ENCODE assay signal across 9 mouse cellular contexts in the genomic region with DNA sequence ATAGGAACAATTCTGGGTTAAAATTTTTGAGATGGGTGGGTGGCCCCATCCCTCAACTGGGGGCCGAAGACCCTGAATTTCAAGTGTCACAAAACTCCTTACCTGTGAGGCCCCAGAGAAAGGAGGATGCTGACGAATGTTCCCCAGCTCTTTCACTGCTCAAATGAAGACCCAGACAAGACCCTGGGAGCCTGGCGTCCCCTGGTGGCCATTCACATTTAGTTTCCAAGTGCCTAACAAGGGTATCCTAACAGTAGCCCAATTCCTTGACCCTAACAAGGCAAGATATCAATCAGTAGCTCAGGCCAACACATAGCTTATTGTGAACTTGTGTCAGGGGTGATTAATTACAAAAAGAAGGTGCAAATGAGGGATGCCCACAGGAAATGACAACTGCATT.
DNase-seq lines count a peak whose midpoint lies in the region; ATAC-seq and TF ChIP-seq lines count a peak whose summit lies in the region.
"Had no signal": no experiment of that assay in that cellular context is flagged by ENCODE, and none has a peak within 500 bp of the region (broad histone marks: within the 10 kb centered on the region; RNA-seq: fewer than 3 reads in every experiment).

No protein-coding gene starts in this region.

- no peaks in the 10 kb centered on the region for H3K36me3 ChIP-seq in E14TG2a.4 (ENCODE audit: insufficient read depth, low read length)
- H3K36me3 ChIP-seq: embryonic facial prominence, embryonic 13.5 days had no signal

- no peak overlapping the region for H3K4me3 ChIP-seq in E14TG2a.4 (replicated peaks; ENCODE audit: low read length)
- H3K4me3 ChIP-seq: embryonic facial prominence, embryonic 13.5 days had no signal

- H3K4me1 ChIP-seq in E14TG2a.4 (replicated peaks; ENCODE audit: low read depth, low read length) = peaks cover 4% of the 10 kb centered on the region; the same call in 1 of the 2 replicates
- H3K4me1 ChIP-seq: embryonic facial prominence, embryonic 13.5 days had no signal

- TF ChIP-seq CTCF in E14TG2a.4 (conservative IDR thresholded peaks at IDR 0.05; ENCODE audit: low read length) = peak; percentile 90

- DNase-seq in kidney, adult 18-20 months = peak; percentile 12
- DNase-seq in kidney, adult 11 months = no peak
- DNase-seq in adrenal gland, adult 2 months = peak; percentile 14
- DNase-seq in embryo, embryonic 11 days = peak; percentile 63
- DNase-seq in kidney, postnatal 36 days = peak; percentile 9 to 63
- DNase-seq in retina, postnatal 1 day = peak; percentile 60

- ATAC-seq in erythroblast, adult 5-6 weeks (replicated peaks; ENCODE audit: low FRiP score, poor library complexity, severe bottlenecking) = no peak

- peaks cover 14% of the 10 kb centered on the region; the same call in 1 of the 2 replicates for H3K27me3 ChIP-seq in E14TG2a.4 (ENCODE audit: insufficient read depth, low read length)
- H3K27me3 ChIP-seq: embryonic facial prominence, embryonic 13.5 days had no signal

- no peaks in the 10 kb centered on the region for H3K9me3 ChIP-seq in E14TG2a.4 (ENCODE audit: low read length)
- H3K9me3 ChIP-seq: embryonic facial prominence, embryonic 13.5 days had no signal
